Mouse (Mus musculus): ENCODE results near the gene Lrrc63. TPM values are rescaled to one million over a fixed set of nuclear protein-coding genes. Genes with fewer than 3 reads are reported as not detected.

Lrrc63 gene
- polyA plus RNA-seq, 1 experiment from 2014 or later, result 0.13 TPM

- Histone ChIP-seq H3K9me3 (no peaks in the 10 kb centered on the region), H3K4me1 (replicated peaks) (no peaks in the 10 kb centered on the region), H3K36me3 (no peaks in the 10 kb centered on the region), H3K27me3 (ENCODE audit: insufficient read depth, poor library complexity, severe bottlenecking) (no peaks in the 10 kb centered on the region), H3K4me3 (no peak overlapping the region), H3K27ac (no peak overlapping the region)
- no peak for DNase-seq (ENCODE audit: low spot score)
- WGBS, result 64% methylated on average over 8 of the region's 8 CpGs
These were observed 78.2 kb downstream of the Lrrc63 start for GRCm38 (mm10) chr14:75052451-75052850.

GRCm38 (mm10) chr14:75045184-75045583, 85.5 kb downstream of the Lrrc63 start:
- no peak for DNase-seq (ENCODE audit: low spot score)
- Histone ChIP-seq H3K4me3 (no peak overlapping the region), H3K27me3 (ENCODE audit: insufficient read depth, poor library complexity, severe bottlenecking) (no peaks in the 10 kb centered on the region), H3K27ac (no peak overlapping the region), H3K36me3 (no peaks in the 10 kb centered on the region), H3K9me3 (no peaks in the 10 kb centered on the region), H3K4me1 (replicated peaks) (no peaks in the 10 kb centered on the region)
- WGBS, result 86% methylated on average over 7 of the region's 7 CpGs

GRCm38 (mm10) chr14:75035431-75035830, 95.2 kb downstream of the Lrrc63 start:
- no peak for DNase-seq (ENCODE audit: low spot score)
- WGBS, result 62% methylated on average over 11 of the region's 11 CpGs
- no peaks in the 10 kb centered on the region for H3K36me3 ChIP-seq
- H3K4me1 ChIP-seq (replicated peaks), result no peaks in the 10 kb centered on the region
- no peak overlapping the region for H3K4me3 ChIP-seq
- no peaks in the 10 kb centered on the region for H3K9me3 ChIP-seq
- no peaks in the 10 kb centered on the region for H3K27me3 ChIP-seq (ENCODE audit: insufficient read depth, poor library complexity, severe bottlenecking)
- H3K27ac ChIP-seq, result no peak overlapping the region

Other genes with a start within 250 kb of the Lrrc63 start
- 6.8 and 8.2 TPM in 2 replicates for gene Lrch1, start 183.0 kb downstream of the Lrrc63 start, polyA plus RNA-seq (2016; fragmentation: Nextera tagmentation; extraction: Ambion mirVana)
- gene Rubcnl, start 114.9 kb downstream of the Lrrc63 start, polyA plus RNA-seq (2016; fragmentation: Nextera tagmentation; extraction: Ambion mirVana), result 0.13 and 0.29 TPM in 2 replicates
- gene Lcp1, start 220 bp upstream of the Lrrc63 start, polyA plus RNA-seq (2016; fragmentation: Nextera tagmentation; extraction: Ambion mirVana), result 25.3 and 26.6 TPM in 2 replicates
- not detected in 2 replicates for gene Cpb2, start 111.4 kb upstream of the Lrrc63 start, polyA plus RNA-seq (2016; fragmentation: Nextera tagmentation; extraction: Ambion mirVana)
- 32.2 and 36.0 TPM in 2 replicates for gene Zc3h13, start 153.5 kb upstream of the Lrrc63 start, polyA plus RNA-seq (2016; fragmentation: Nextera tagmentation; extraction: Ambion mirVana)